Mouse (Mus musculus): ENCODE measurements around the gene Ston2. TPM values are rescaled to one million over a fixed set of nuclear protein-coding genes. Genes with fewer than 3 reads are reported as not detected.

Ston2 gene
- polyA plus RNA-seq, 1 experiment from 2014 or later = 13.7 TPM

- Histone ChIP-seq H3K4me2 (ENCODE audit: low read depth, low read length, severe bottlenecking) (peak overlapping the region; percentile 44), H3K4me3 (ENCODE audit: low read depth, low read length) (peak overlapping the region; percentile 9; the same call in 1 of the 2 replicates), H3K27ac (ENCODE audit: low read depth, low read length) (peak overlapping the region; percentile 13), H3K9ac (ENCODE audit: low read length) (peak overlapping the region; percentile 36), H3K27me3 (ENCODE audit: control insufficient read depth, insufficient read depth, low read length) (no peaks in the 10 kb centered on the region), H3K4me1 (replicated peaks; ENCODE audit: control insufficient read depth, insufficient read depth, low read length) (peaks cover 35% of the 10 kb centered on the region), H3K36me3 (ENCODE audit: control insufficient read depth, insufficient read depth, low read length) (no peaks in the 10 kb centered on the region), H3K9me3 (ENCODE audit: control insufficient read depth, low read length) (no peaks in the 10 kb centered on the region)
- ATAC-seq (replicated peaks; ENCODE audit: low FRiP score) = no peak
- DNase-seq (ENCODE audit: low spot score) = no peak
- WGBS = 19% methylated on average over 15 of the region's 15 CpGs
Measured at GRCm38 (mm10) chr12:91683549-91684100, 104.6 kb downstream of the Ston2 start.

GRCm38 (mm10) chr12:91683096-91683495, 105.1 kb downstream of the Ston2 start:
- peaks cover 35% of the 10 kb centered on the region for H3K4me1 ChIP-seq (replicated peaks; ENCODE audit: control insufficient read depth, insufficient read depth, low read length)
- no peaks in the 10 kb centered on the region for H3K9me3 ChIP-seq (ENCODE audit: control insufficient read depth, low read length)
- WGBS = 55% methylated on average over 3 of the region's 3 CpGs
- no peaks in the 10 kb centered on the region for H3K36me3 ChIP-seq (ENCODE audit: control insufficient read depth, insufficient read depth, low read length)
- ATAC-seq (replicated peaks; ENCODE audit: low FRiP score) (no peak), DNase-seq (ENCODE audit: low spot score) (no peak)
- peak overlapping the region; percentile 36 for H3K9ac ChIP-seq (ENCODE audit: low read length)
- no peaks in the 10 kb centered on the region for H3K27me3 ChIP-seq (ENCODE audit: control insufficient read depth, insufficient read depth, low read length)
- peak overlapping the region; percentile 44; the same call in 1 of the 2 replicates for H3K4me2 ChIP-seq (ENCODE audit: low read depth, low read length, severe bottlenecking)
- peak overlapping the region; percentile 9; the same call in 1 of the 2 replicates for H3K4me3 ChIP-seq (ENCODE audit: low read depth, low read length)
- peak overlapping the region; percentile 13 for H3K27ac ChIP-seq (ENCODE audit: low read depth, low read length)

GRCm38 (mm10) chr12:91679320-91680064, 108.7 kb downstream of the Ston2 start:
- Histone ChIP-seq H3K4me1 (replicated peaks; ENCODE audit: control insufficient read depth, insufficient read depth, low read length) (peaks cover 30% of the 10 kb centered on the region), H3K36me3 (ENCODE audit: control insufficient read depth, insufficient read depth, low read length) (no peaks in the 10 kb centered on the region), H3K9ac (ENCODE audit: low read length) (no peak overlapping the region), H3K4me3 (ENCODE audit: low read depth, low read length) (no peak overlapping the region), H3K27me3 (ENCODE audit: control insufficient read depth, insufficient read depth, low read length) (no peaks in the 10 kb centered on the region), H3K27ac (ENCODE audit: low read depth, low read length) (peak overlapping the region; percentile 83), H3K9me3 (ENCODE audit: control insufficient read depth, low read length) (no peaks in the 10 kb centered on the region), H3K4me2 (ENCODE audit: low read depth, low read length, severe bottlenecking) (peak overlapping the region; percentile 32; the same call in 1 of the 2 replicates)
- DNase-seq (ENCODE audit: low spot score) = peak; percentile 81
- WGBS = 35% methylated on average over 14 of the region's 14 CpGs
- ATAC-seq (replicated peaks; ENCODE audit: low FRiP score) = peak; percentile 87

- no peak overlapping the region for H3K27ac ChIP-seq (ENCODE audit: low read depth, low read length)
- no peak overlapping the region for H3K4me2 ChIP-seq (ENCODE audit: low read depth, low read length, severe bottlenecking)
- no peaks in the 10 kb centered on the region for H3K27me3 ChIP-seq (ENCODE audit: control insufficient read depth, insufficient read depth, low read length)
- WGBS = 89% methylated on average over 9 of the region's 9 CpGs
- no peaks in the 10 kb centered on the region for H3K9me3 ChIP-seq (ENCODE audit: control insufficient read depth, low read length)
- H3K36me3 ChIP-seq (ENCODE audit: control insufficient read depth, insufficient read depth, low read length) = no peaks in the 10 kb centered on the region
- H3K4me3 ChIP-seq (ENCODE audit: low read depth, low read length) = no peak overlapping the region
- DNase-seq (ENCODE audit: low spot score) (no peak), ATAC-seq (replicated peaks; ENCODE audit: low FRiP score) (no peak)
- no peak overlapping the region for H3K9ac ChIP-seq (ENCODE audit: low read length)
- H3K4me1 ChIP-seq (replicated peaks; ENCODE audit: control insufficient read depth, insufficient read depth, low read length) = peaks cover 15% of the 10 kb centered on the region
Measured at GRCm38 (mm10) chr12:91675937-91676336, 112.2 kb downstream of the Ston2 start.

- H3K4me2 ChIP-seq (ENCODE audit: low read depth, low read length, severe bottlenecking) = no peak overlapping the region
- no peaks in the 10 kb centered on the region for H3K36me3 ChIP-seq (ENCODE audit: control insufficient read depth, insufficient read depth, low read length)
- H3K27ac ChIP-seq (ENCODE audit: low read depth, low read length) = no peak overlapping the region
- H3K4me3 ChIP-seq (ENCODE audit: low read depth, low read length) = no peak overlapping the region
- DNase-seq (ENCODE audit: low spot score) (no peak), ATAC-seq (replicated peaks; ENCODE audit: low FRiP score) (no peak)
- 0 out of 2 replicates have a peak, but pooled peaks cover 3% of the 10 kb centered on the region for H3K4me1 ChIP-seq (replicated peaks; ENCODE audit: control insufficient read depth, insufficient read depth, low read length)
- WGBS = 92% methylated on average over 6 of the region's 6 CpGs
- no peaks in the 10 kb centered on the region for H3K9me3 ChIP-seq (ENCODE audit: control insufficient read depth, low read length)
- no peak overlapping the region for H3K9ac ChIP-seq (ENCODE audit: low read length)
- no peaks in the 10 kb centered on the region for H3K27me3 ChIP-seq (ENCODE audit: control insufficient read depth, insufficient read depth, low read length)
Measured at GRCm38 (mm10) chr12:91673141-91673540, 115.0 kb downstream of the Ston2 start.

- no peak overlapping the region for H3K27ac ChIP-seq (ENCODE audit: low read depth, low read length)
- H3K27me3 ChIP-seq (ENCODE audit: control insufficient read depth, insufficient read depth, low read length) = no peaks in the 10 kb centered on the region
- H3K9me3 ChIP-seq (ENCODE audit: control insufficient read depth, low read length) = no peaks in the 10 kb centered on the region
- H3K4me2 ChIP-seq (ENCODE audit: low read depth, low read length, severe bottlenecking) = no peak overlapping the region
- ATAC-seq (replicated peaks; ENCODE audit: low FRiP score) (no peak), DNase-seq (ENCODE audit: low spot score) (no peak)
- 0 out of 2 replicates have a peak, but pooled peaks cover 3% of the 10 kb centered on the region for H3K4me1 ChIP-seq (replicated peaks; ENCODE audit: control insufficient read depth, insufficient read depth, low read length)
- 88% methylated on average over 7 of the region's 7 CpGs for WGBS
- H3K4me3 ChIP-seq (ENCODE audit: low read depth, low read length) = no peak overlapping the region
- H3K36me3 ChIP-seq (ENCODE audit: control insufficient read depth, insufficient read depth, low read length) = no peaks in the 10 kb centered on the region
- no peak overlapping the region for H3K9ac ChIP-seq (ENCODE audit: low read length)
Measured at GRCm38 (mm10) chr12:91672528-91672927, 115.7 kb downstream of the Ston2 start.

- Histone ChIP-seq H3K4me1 (replicated peaks; ENCODE audit: control insufficient read depth, insufficient read depth, low read length) (no peaks in the 10 kb centered on the region), H3K4me3 (ENCODE audit: low read depth, low read length) (no peak overlapping the region), H3K9me3 (ENCODE audit: control insufficient read depth, low read length) (no peaks in the 10 kb centered on the region), H3K9ac (ENCODE audit: low read length) (no peak overlapping the region), H3K4me2 (ENCODE audit: low read depth, low read length, severe bottlenecking) (no peak overlapping the region), H3K36me3 (ENCODE audit: control insufficient read depth, insufficient read depth, low read length) (no peaks in the 10 kb centered on the region), H3K27ac (ENCODE audit: low read depth, low read length) (no peak overlapping the region), H3K27me3 (ENCODE audit: control insufficient read depth, insufficient read depth, low read length) (no peaks in the 10 kb centered on the region)
- ATAC-seq (replicated peaks; ENCODE audit: low FRiP score) (no peak), DNase-seq (ENCODE audit: low spot score) (no peak)
- 79% methylated on average over 16 of the region's 16 CpGs for WGBS
Measured at GRCm38 (mm10) chr12:91668529-91669245, 119.5 kb downstream of the Ston2 start.

- Histone ChIP-seq H3K4me3 (ENCODE audit: low read depth, low read length) (no peak overlapping the region), H3K27ac (ENCODE audit: low read depth, low read length) (no peak overlapping the region), H3K4me2 (ENCODE audit: low read depth, low read length, severe bottlenecking) (no peak overlapping the region), H3K9ac (ENCODE audit: low read length) (no peak overlapping the region), H3K36me3 (ENCODE audit: control insufficient read depth, insufficient read depth, low read length) (no peaks in the 10 kb centered on the region), H3K27me3 (ENCODE audit: control insufficient read depth, insufficient read depth, low read length) (no peaks in the 10 kb centered on the region), H3K4me1 (replicated peaks; ENCODE audit: control insufficient read depth, insufficient read depth, low read length) (no peaks in the 10 kb centered on the region), H3K9me3 (ENCODE audit: control insufficient read depth, low read length) (no peaks in the 10 kb centered on the region)
- no peak for ATAC-seq (replicated peaks; ENCODE audit: low FRiP score)
- DNase-seq (ENCODE audit: low spot score) = no peak
- 87% methylated on average over 7 of the region's 7 CpGs for WGBS
Measured at GRCm38 (mm10) chr12:91667741-91668140, 120.4 kb downstream of the Ston2 start.
